Mouse (Mus musculus): ENCODE results near the gene Mtx1. TPM values are rescaled to one million over a fixed set of nuclear protein-coding genes. Genes with fewer than 3 reads are reported as not detected.

Mtx1 gene
- polyA plus RNA-seq, 1 experiment, result 66.4 TPM

- Histone ChIP-seq H3K4me3 (replicated peaks; ENCODE audit: control insufficient read depth, low read depth, low read length) (no peak overlapping the region), H3K4me1 (ENCODE audit: control insufficient read depth, insufficient read depth, low read length) (no peaks in the 10 kb centered on the region), H3K27ac (ENCODE audit: control insufficient read depth, insufficient read depth, low read depth, low read length, poor library complexity) (no peak overlapping the region)
- WGBS, result 86% methylated on average over 3 of the region's 3 CpGs
- TF ChIP-seq CTCF (IDR thresholded peaks at IDR 0.05; ENCODE audit: control insufficient read depth, insufficient read depth, low read length) (no peak), POLR2A (IDR thresholded peaks at IDR 0.05; ENCODE audit: borderline replicate concordance, control insufficient read depth, low read depth, low read length) (no peak)
These were observed 33.3 kb upstream of the Mtx1 start for GRCm38 (mm10) chr3:89260211-89260610.

GRCm38 (mm10) chr3:89259076-89259475 lies 32.2 kb upstream of the Mtx1 start, which contains the start of gene Dpm3:
TSS of gene Dpm3 (plus strand) at chr3:89259358.
- no peak for TF ChIP-seq CTCF (IDR thresholded peaks at IDR 0.05; ENCODE audit: control insufficient read depth, insufficient read depth, low read length)
- no peak for TF ChIP-seq POLR2A (IDR thresholded peaks at IDR 0.05; ENCODE audit: borderline replicate concordance, control insufficient read depth, low read depth, low read length)
- Histone ChIP-seq H3K4me3 (replicated peaks; ENCODE audit: control insufficient read depth, low read depth, low read length) (no peak within 1 kb of the TSS), H3K4me1 (ENCODE audit: control insufficient read depth, insufficient read depth, low read length) (no peaks in the 10 kb centered on the region), H3K27ac (ENCODE audit: control insufficient read depth, insufficient read depth, low read depth, low read length, poor library complexity) (no peak within 1 kb of the TSS)
- WGBS, result 66% methylated on average over 7 of the region's 7 CpGs

DNA sequence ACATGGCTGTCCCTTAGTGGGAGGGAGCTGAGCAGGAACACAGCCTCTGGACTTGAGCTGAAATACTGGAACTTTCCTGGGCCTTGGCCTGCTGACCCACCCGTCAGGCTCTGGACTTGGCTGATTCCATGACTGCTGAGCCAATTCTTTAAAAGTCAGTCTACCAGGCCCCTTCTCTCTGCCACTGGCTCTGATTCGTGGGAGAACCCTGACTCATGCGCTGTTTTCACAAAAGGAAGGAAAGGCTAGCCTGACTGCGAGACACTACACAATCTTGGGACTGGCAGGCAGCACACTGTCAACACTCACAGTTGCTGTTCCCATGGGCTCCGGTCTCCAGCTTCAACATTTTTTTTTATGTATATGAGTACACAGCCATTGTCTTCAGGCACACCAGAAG lies 29.3 kb upstream of the Mtx1 start:
- no peak overlapping the region for H3K27ac ChIP-seq (ENCODE audit: control insufficient read depth, insufficient read depth, low read depth, low read length, poor library complexity)
- TF ChIP-seq POLR2A (IDR thresholded peaks at IDR 0.05; ENCODE audit: borderline replicate concordance, control insufficient read depth, low read depth, low read length) (no peak), CTCF (IDR thresholded peaks at IDR 0.05; ENCODE audit: control insufficient read depth, insufficient read depth, low read length) (no peak)
- WGBS, result 57% methylated on average over 5 of the region's 5 CpGs

GRCm38 (mm10) chr3:89254994-89255393 lies 28.1 kb upstream of the Mtx1 start:
- no peak overlapping the region for H3K4me3 ChIP-seq (replicated peaks; ENCODE audit: control insufficient read depth, low read depth, low read length)
- H3K27ac ChIP-seq (ENCODE audit: control insufficient read depth, insufficient read depth, low read depth, low read length, poor library complexity), result no peak overlapping the region
- WGBS, result 78% methylated on average over 5 of the region's 5 CpGs
- peaks cover 4% of the 10 kb centered on the region; the same call in 1 of the 2 replicates for H3K4me1 ChIP-seq (ENCODE audit: control insufficient read depth, insufficient read depth, low read length)
- TF ChIP-seq CTCF (IDR thresholded peaks at IDR 0.05; ENCODE audit: control insufficient read depth, insufficient read depth, low read length) (no peak), POLR2A (IDR thresholded peaks at IDR 0.05; ENCODE audit: borderline replicate concordance, control insufficient read depth, low read depth, low read length) (no peak)

More for the DNA sequence above, 29.3 kb upstream of the Mtx1 start:
- Histone ChIP-seq H3K4me3 (replicated peaks; ENCODE audit: control insufficient read depth, low read depth, low read length) (no peak overlapping the region), H3K4me1 (ENCODE audit: control insufficient read depth, insufficient read depth, low read length) (no peaks in the 10 kb centered on the region)

- WGBS, result 3% methylated on average over 17 of the region's 17 CpGs
- peaks cover 4% of the 10 kb centered on the region; the same call in 1 of the 2 replicates for H3K4me1 ChIP-seq (ENCODE audit: control insufficient read depth, insufficient read depth, low read length)
- H3K4me3 ChIP-seq (replicated peaks; ENCODE audit: control insufficient read depth, low read depth, low read length), result peak overlapping the region; percentile 74
These were observed 24.5 kb upstream of the Mtx1 start for GRCm38 (mm10) chr3:89251365-89251895.

DNA sequence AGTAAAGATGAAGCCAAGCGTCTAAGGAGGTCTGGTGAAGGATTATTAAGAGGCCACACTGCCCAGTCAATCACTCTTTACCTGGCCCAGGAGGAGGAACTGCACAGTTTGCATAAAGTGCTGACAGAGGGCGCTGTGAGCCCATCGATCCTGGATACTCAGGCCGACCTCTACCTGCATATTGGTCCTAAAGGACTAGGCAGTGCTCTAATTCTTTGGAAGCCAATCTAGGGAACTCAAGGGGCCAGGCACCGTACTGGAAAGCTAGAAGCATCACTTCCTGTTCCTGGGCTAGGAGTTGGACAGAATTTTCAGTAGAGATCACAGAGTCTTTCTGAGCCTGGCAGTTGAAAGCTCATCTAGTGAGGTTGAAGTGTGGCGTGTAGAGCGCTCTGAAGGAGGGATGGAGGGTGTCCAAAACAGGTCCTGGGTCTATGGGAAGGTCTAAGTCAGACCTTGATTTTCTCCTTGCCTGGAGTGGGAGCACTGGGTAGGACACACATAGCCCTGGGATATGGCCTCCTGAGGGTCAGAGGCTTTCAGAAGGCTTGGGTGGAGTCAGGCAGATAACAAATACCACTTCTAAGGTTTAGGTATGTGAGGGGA lies 23.6 kb upstream of the Mtx1 start:
- Histone ChIP-seq H3K4me3 (replicated peaks; ENCODE audit: control insufficient read depth, low read depth, low read length) (no peak overlapping the region), H3K4me1 (ENCODE audit: control insufficient read depth, insufficient read depth, low read length) (peaks cover 6% of the 10 kb centered on the region; the same call in 1 of the 2 replicates), H3K27ac (ENCODE audit: control insufficient read depth, insufficient read depth, low read depth, low read length, poor library complexity) (no peak overlapping the region; the same call in 1 of the 2 replicates)
- WGBS, result 12% methylated on average over 7 of the region's 7 CpGs
- TF ChIP-seq POLR2A (IDR thresholded peaks at IDR 0.05; ENCODE audit: borderline replicate concordance, control insufficient read depth, low read depth, low read length), result no peak
- peak; percentile 84 for TF ChIP-seq CTCF (IDR thresholded peaks at IDR 0.05; ENCODE audit: control insufficient read depth, insufficient read depth, low read length)

More at GRCm38 (mm10) chr3:89251365-89251895, 24.5 kb upstream of the Mtx1 start:
- no peak for TF ChIP-seq CTCF (IDR thresholded peaks at IDR 0.05; ENCODE audit: control insufficient read depth, insufficient read depth, low read length)
- TF ChIP-seq POLR2A (IDR thresholded peaks at IDR 0.05; ENCODE audit: borderline replicate concordance, control insufficient read depth, low read depth, low read length), result peak; percentile 49; the same call in 1 of the 2 replicates
- H3K27ac ChIP-seq (ENCODE audit: control insufficient read depth, insufficient read depth, low read depth, low read length, poor library complexity), result peak overlapping the region; percentile 85

- WGBS, result 52% methylated on average over 4 of the region's 4 CpGs
- Histone ChIP-seq H3K4me1 (ENCODE audit: control insufficient read depth, insufficient read depth, low read length) (peaks cover 7% of the 10 kb centered on the region), H3K27ac (ENCODE audit: control insufficient read depth, insufficient read depth, low read depth, low read length, poor library complexity) (no peak overlapping the region), H3K4me3 (replicated peaks; ENCODE audit: control insufficient read depth, low read depth, low read length) (no peak overlapping the region)
- no peak for TF ChIP-seq POLR2A (IDR thresholded peaks at IDR 0.05; ENCODE audit: borderline replicate concordance, control insufficient read depth, low read depth, low read length)
- TF ChIP-seq CTCF (IDR thresholded peaks at IDR 0.05; ENCODE audit: control insufficient read depth, insufficient read depth, low read length), result no peak
These were observed 20.6 kb upstream of the Mtx1 start for GRCm38 (mm10) chr3:89247466-89247865.

- WGBS, result under 1% methylated on average over 42 of the region's 42 CpGs
- Histone ChIP-seq H3K4me3 (replicated peaks; ENCODE audit: control insufficient read depth, low read depth, low read length) (peak within 1 kb of the TSS; percentile 93), H3K4me1 (ENCODE audit: control insufficient read depth, insufficient read depth, low read length) (peaks cover 7% of the 10 kb centered on the region), H3K27ac (ENCODE audit: control insufficient read depth, insufficient read depth, low read depth, low read length, poor library complexity) (peak within 1 kb of the TSS; percentile 16; the same call in 1 of the 2 replicates)
- TF ChIP-seq POLR2A (IDR thresholded peaks at IDR 0.05; ENCODE audit: borderline replicate concordance, control insufficient read depth, low read depth, low read length) (no peak; the same call in 1 of the 2 replicates), CTCF (IDR thresholded peaks at IDR 0.05; ENCODE audit: control insufficient read depth, insufficient read depth, low read length) (peak; percentile 98)
These were observed 19.6 kb upstream of the Mtx1 start, which contains the start of gene Trim46 for GRCm38 (mm10) chr3:89246261-89247100. TSS of gene Trim46 (minus strand) at chr3:89246309.
